Comparison of ENCODE assay signal across 10 mouse cellular contexts in the genomic region with DNA sequence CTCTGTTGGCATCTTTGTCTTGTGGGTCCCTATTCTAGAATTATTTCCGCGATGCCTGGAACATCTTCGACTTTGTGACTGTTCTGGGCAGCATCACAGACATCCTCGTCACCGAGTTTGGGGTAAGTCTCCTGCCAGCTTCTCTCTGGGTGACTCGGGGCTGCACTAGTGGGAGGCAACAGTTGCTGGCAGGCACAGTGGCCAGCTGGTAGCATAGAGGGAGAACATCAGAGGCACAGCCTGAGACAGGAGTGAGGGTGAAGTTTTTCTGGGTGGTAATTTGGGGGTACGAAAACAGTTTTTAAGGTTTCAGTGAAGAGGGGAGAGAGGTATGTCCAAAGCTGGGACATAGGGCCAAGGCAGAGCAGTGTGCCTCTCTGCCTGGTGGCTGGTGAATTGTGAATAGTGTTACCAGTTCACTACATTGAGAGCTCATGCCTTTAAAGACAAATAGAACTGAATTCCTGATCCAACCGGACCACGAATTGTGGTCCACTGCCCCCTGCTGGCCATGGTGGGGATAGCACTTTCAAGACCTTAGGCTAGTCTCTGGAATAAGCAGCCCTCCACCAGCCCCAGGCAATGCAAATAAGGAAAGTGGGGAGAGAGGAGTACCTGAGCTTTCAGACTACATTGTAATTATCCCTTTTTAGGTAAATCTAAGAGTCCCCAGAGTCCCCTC.
A peak's percentile ranks its signal among the peaks of the same experiment; 100 is the strongest.
DNase-seq lines count a peak whose midpoint lies in the region; ATAC-seq and TF ChIP-seq lines count a peak whose summit lies in the region.
"Had no signal": no experiment of that assay in that cellular context is flagged by ENCODE, and none has a peak within 500 bp of the region (broad histone marks: within the 10 kb centered on the region; RNA-seq: fewer than 3 reads in every experiment).

No protein-coding gene starts in this region.

- peak; percentile 92 for DNase-seq in hindbrain, embryonic 11.5 days (ENCODE audit: low spot score)
- DNase-seq in adrenal gland, postnatal 36 days: peak; percentile 74 to 85
- DNase-seq in embryonic facial prominence, embryonic 10.5 days (ENCODE audit: low spot score): peak; percentile 88
- peak; percentile 94 for DNase-seq in limb, embryonic 10.5 days (ENCODE audit: low spot score)
- peak; percentile 82 for DNase-seq in midbrain, postnatal 0 days (ENCODE audit: low spot score)
- peak; percentile 83 for DNase-seq in stomach, postnatal 0 days (ENCODE audit: low spot score)

- H3K9me3 ChIP-seq in hindbrain, embryonic 11.5 days (ENCODE audit: control insufficient read depth, low read length): no peaks in the 10 kb centered on the region
- no peaks in the 10 kb centered on the region for H3K9me3 ChIP-seq in hindbrain, embryonic 13.5 days
- H3K9me3 ChIP-seq in embryonic facial prominence, embryonic 10.5 days: no peaks in the 10 kb centered on the region
- no peaks in the 10 kb centered on the region for H3K9me3 ChIP-seq in hindbrain, embryonic 16.5 days (ENCODE audit: control insufficient read depth, low read length)
- no peaks in the 10 kb centered on the region for H3K9me3 ChIP-seq in limb, embryonic 10.5 days (replicated peaks)
- no peaks in the 10 kb centered on the region for H3K9me3 ChIP-seq in midbrain, postnatal 0 days (ENCODE audit: low read length)
- H3K9me3 ChIP-seq in stomach, postnatal 0 days (ENCODE audit: control insufficient read depth, low read length): no peaks in the 10 kb centered on the region
- H3K9me3 ChIP-seq: embryonic facial prominence, embryonic 13.5 days; neural tube, embryonic 12.5 days had no signal

- peaks cover 2% of the 10 kb centered on the region; the same call in 1 of the 2 replicates for H3K27me3 ChIP-seq in hindbrain, embryonic 11.5 days (ENCODE audit: control insufficient read depth, insufficient read depth, low read length)
- H3K27me3 ChIP-seq in hindbrain, embryonic 13.5 days: 0 out of 2 replicates have a peak, but pooled peaks cover 7% of the 10 kb centered on the region
- peaks cover 45% of the 10 kb centered on the region for H3K27me3 ChIP-seq in embryonic facial prominence, embryonic 10.5 days (replicated peaks; ENCODE audit: low read depth, poor library complexity, severe bottlenecking)
- no peaks in the 10 kb centered on the region for H3K27me3 ChIP-seq in hindbrain, embryonic 16.5 days (replicated peaks; ENCODE audit: control insufficient read depth, insufficient read depth, low read length)
- peaks cover 31% of the 10 kb centered on the region for H3K27me3 ChIP-seq in limb, embryonic 10.5 days (ENCODE audit: low read depth, poor library complexity, severe bottlenecking)
- H3K27me3 ChIP-seq in midbrain, postnatal 0 days (ENCODE audit: insufficient read depth, low read length): no peaks in the 10 kb centered on the region
- H3K27me3 ChIP-seq in stomach, postnatal 0 days (ENCODE audit: control insufficient read depth, insufficient read depth, low read length): no peaks in the 10 kb centered on the region
- H3K27me3 ChIP-seq: neural tube, embryonic 12.5 days had no signal

- peak; percentile 95 for TF ChIP-seq CTCF in midbrain, postnatal 0 days (IDR thresholded peaks at IDR 0.05)
- peak; percentile 91 for TF ChIP-seq CTCF in stomach, postnatal 0 days (IDR thresholded peaks at IDR 0.05; ENCODE audit: low read depth)

- H3K4me3 ChIP-seq in hindbrain, embryonic 11.5 days (ENCODE audit: low read depth, low read length): no peak overlapping the region
- H3K4me3 ChIP-seq in hindbrain, embryonic 13.5 days: no peak overlapping the region
- H3K4me3 ChIP-seq in embryonic facial prominence, embryonic 10.5 days: no peak overlapping the region
- H3K4me3 ChIP-seq in hindbrain, embryonic 16.5 days (ENCODE audit: low read length): no peak overlapping the region
- H3K4me3 ChIP-seq in limb, embryonic 10.5 days: no peak overlapping the region
- no peak overlapping the region for H3K4me3 ChIP-seq in midbrain, postnatal 0 days (ENCODE audit: low read depth, low read length)
- H3K4me3 ChIP-seq in stomach, postnatal 0 days (ENCODE audit: low read depth, low read length): no peak overlapping the region
- H3K4me3 ChIP-seq: embryonic facial prominence, embryonic 13.5 days; neural tube, embryonic 12.5 days had no signal

- TF ChIP-seq EP300 in stomach, postnatal 0 days (optimal IDR thresholded peaks at IDR 0.05): no peak

- no peak overlapping the region for H3K4me2 ChIP-seq in hindbrain, embryonic 11.5 days (replicated peaks; ENCODE audit: low read depth, low read length)
- no peak overlapping the region for H3K4me2 ChIP-seq in hindbrain, embryonic 13.5 days
- no peak overlapping the region for H3K4me2 ChIP-seq in hindbrain, embryonic 16.5 days (ENCODE audit: low read length)
- H3K4me2 ChIP-seq in midbrain, postnatal 0 days (ENCODE audit: low read depth, low read length, poor library complexity, severe bottlenecking): no peak overlapping the region
- H3K4me2 ChIP-seq in stomach, postnatal 0 days (replicated peaks; ENCODE audit: low read depth): no peak overlapping the region
- H3K4me2 ChIP-seq: embryonic facial prominence, embryonic 13.5 days; neural tube, embryonic 12.5 days had no signal

- H3K4me1 ChIP-seq in hindbrain, embryonic 11.5 days (replicated peaks; ENCODE audit: control insufficient read depth, insufficient read depth, low read length): no peaks in the 10 kb centered on the region
- no peaks in the 10 kb centered on the region for H3K4me1 ChIP-seq in hindbrain, embryonic 13.5 days (replicated peaks)
- H3K4me1 ChIP-seq in embryonic facial prominence, embryonic 10.5 days: peaks cover 20% of the 10 kb centered on the region
- H3K4me1 ChIP-seq in hindbrain, embryonic 16.5 days (ENCODE audit: control insufficient read depth, insufficient read depth, low read depth, low read length): no peaks in the 10 kb centered on the region
- peaks cover 14% of the 10 kb centered on the region for H3K4me1 ChIP-seq in limb, embryonic 10.5 days
- no peaks in the 10 kb centered on the region for H3K4me1 ChIP-seq in midbrain, postnatal 0 days (ENCODE audit: insufficient read depth, low read length)
- H3K4me1 ChIP-seq in stomach, postnatal 0 days (replicated peaks; ENCODE audit: control insufficient read depth, insufficient read depth): no peaks in the 10 kb centered on the region
- H3K4me1 ChIP-seq: embryonic facial prominence, embryonic 13.5 days; neural tube, embryonic 12.5 days had no signal

- H3K27ac ChIP-seq in hindbrain, embryonic 11.5 days (ENCODE audit: low read depth, low read length): no peak overlapping the region
- H3K27ac ChIP-seq in hindbrain, embryonic 13.5 days: no peak overlapping the region
- H3K27ac ChIP-seq in embryonic facial prominence, embryonic 10.5 days (replicated peaks): no peak overlapping the region
- no peak overlapping the region for H3K27ac ChIP-seq in hindbrain, embryonic 16.5 days (ENCODE audit: low read depth, low read length)
- H3K27ac ChIP-seq in limb, embryonic 10.5 days: peak overlapping the region; percentile 38; the same call in 1 of the 2 replicates
- H3K27ac ChIP-seq in midbrain, postnatal 0 days (ENCODE audit: low read depth, low read length): peak overlapping the region; percentile 62; the same call in 1 of the 2 replicates
- no peak overlapping the region for H3K27ac ChIP-seq in stomach, postnatal 0 days (replicated peaks)
- H3K27ac ChIP-seq: embryonic facial prominence, embryonic 13.5 days; neural tube, embryonic 12.5 days had no signal

- ATAC-seq in hindbrain, embryonic 11.5 days (ENCODE audit: low FRiP score): no peak; the same call in 1 of the 2 replicates
- no peak for ATAC-seq in hindbrain, embryonic 13.5 days (ENCODE audit: low FRiP score)
- ATAC-seq in hindbrain, embryonic 16.5 days: peak; percentile 24; the same call in 1 of the 2 replicates
- 0 out of 2 replicates have a peak, but pooled peaks have one; percentile 25 for ATAC-seq in midbrain, postnatal 0 days (ENCODE audit: low FRiP score)
- no peak for ATAC-seq in stomach, postnatal 0 days (ENCODE audit: low FRiP score, low TSS enrichment)

- no peak overlapping the region for H3K9ac ChIP-seq in hindbrain, embryonic 11.5 days (ENCODE audit: low read depth, low read length)
- H3K9ac ChIP-seq in hindbrain, embryonic 13.5 days: no peak overlapping the region
- H3K9ac ChIP-seq in hindbrain, embryonic 16.5 days (ENCODE audit: low read depth, low read length): no peak overlapping the region
- no peak overlapping the region for H3K9ac ChIP-seq in midbrain, postnatal 0 days (replicated peaks; ENCODE audit: low read length, poor library complexity, severe bottlenecking)
- H3K9ac ChIP-seq in stomach, postnatal 0 days (ENCODE audit: low read length): no peak overlapping the region
- H3K9ac ChIP-seq: embryonic facial prominence, embryonic 13.5 days; neural tube, embryonic 12.5 days had no signal

- 66% methylated on average over 9 of the region's 9 CpGs for WGBS in hindbrain, embryonic 11.5 days
- 73% methylated on average over 9 of the region's 9 CpGs for WGBS in hindbrain, embryonic 13.5 days
- WGBS in embryonic facial prominence, embryonic 10.5 days: 70% methylated on average over 9 of the region's 9 CpGs
- WGBS in hindbrain, embryonic 16.5 days: 63% methylated on average over 9 of the region's 9 CpGs
- 67% methylated on average over 9 of the region's 9 CpGs for WGBS in limb, embryonic 10.5 days
- WGBS in midbrain, postnatal 0 days: 69% methylated on average over 9 of the region's 9 CpGs
- 68% methylated on average over 9 of the region's 9 CpGs for WGBS in stomach, postnatal 0 days

- no peaks in the 10 kb centered on the region for H3K36me3 ChIP-seq in hindbrain, embryonic 11.5 days (ENCODE audit: control insufficient read depth, insufficient read depth, low read length)
- peaks cover 11% of the 10 kb centered on the region for H3K36me3 ChIP-seq in hindbrain, embryonic 13.5 days
- no peaks in the 10 kb centered on the region for H3K36me3 ChIP-seq in embryonic facial prominence, embryonic 10.5 days (replicated peaks)
- H3K36me3 ChIP-seq in hindbrain, embryonic 16.5 days (ENCODE audit: control insufficient read depth, insufficient read depth, low read length): no peaks in the 10 kb centered on the region
- H3K36me3 ChIP-seq in limb, embryonic 10.5 days: no peaks in the 10 kb centered on the region
- H3K36me3 ChIP-seq in midbrain, postnatal 0 days (ENCODE audit: insufficient read depth, low read length): peaks cover 11% of the 10 kb centered on the region
- no peaks in the 10 kb centered on the region for H3K36me3 ChIP-seq in stomach, postnatal 0 days (ENCODE audit: control insufficient read depth, insufficient read depth, low read length)
- H3K36me3 ChIP-seq: embryonic facial prominence, embryonic 13.5 days had no signal

Comparison
In these comparisons a context has a peak if more than half of its experiments do, and no peak if none do; other contexts are left out.
1. ATAC-seq: peak in hindbrain, embryonic 16.5 days (single experiment) and midbrain, postnatal 0 days (single experiment); none in hindbrain, embryonic 11.5 days (single experiment), hindbrain, embryonic 13.5 days (single experiment) and stomach, postnatal 0 days (single experiment).
2. H3K27ac ChIP-seq: peak in limb, embryonic 10.5 days (single experiment) and midbrain, postnatal 0 days (single experiment); none in hindbrain, embryonic 11.5 days (single experiment), hindbrain, embryonic 13.5 days (single experiment), embryonic facial prominence, embryonic 10.5 days (single experiment), hindbrain, embryonic 16.5 days (single experiment) and stomach, postnatal 0 days (single experiment).
3. Peak in every context shown above with its lines, with median percentiles within 50 percentile points of each other: DNase-seq.